Mouse (Mus musculus): Measurements from ENCODE around the gene Filip1l.

Gene Filip1l

DNA sequence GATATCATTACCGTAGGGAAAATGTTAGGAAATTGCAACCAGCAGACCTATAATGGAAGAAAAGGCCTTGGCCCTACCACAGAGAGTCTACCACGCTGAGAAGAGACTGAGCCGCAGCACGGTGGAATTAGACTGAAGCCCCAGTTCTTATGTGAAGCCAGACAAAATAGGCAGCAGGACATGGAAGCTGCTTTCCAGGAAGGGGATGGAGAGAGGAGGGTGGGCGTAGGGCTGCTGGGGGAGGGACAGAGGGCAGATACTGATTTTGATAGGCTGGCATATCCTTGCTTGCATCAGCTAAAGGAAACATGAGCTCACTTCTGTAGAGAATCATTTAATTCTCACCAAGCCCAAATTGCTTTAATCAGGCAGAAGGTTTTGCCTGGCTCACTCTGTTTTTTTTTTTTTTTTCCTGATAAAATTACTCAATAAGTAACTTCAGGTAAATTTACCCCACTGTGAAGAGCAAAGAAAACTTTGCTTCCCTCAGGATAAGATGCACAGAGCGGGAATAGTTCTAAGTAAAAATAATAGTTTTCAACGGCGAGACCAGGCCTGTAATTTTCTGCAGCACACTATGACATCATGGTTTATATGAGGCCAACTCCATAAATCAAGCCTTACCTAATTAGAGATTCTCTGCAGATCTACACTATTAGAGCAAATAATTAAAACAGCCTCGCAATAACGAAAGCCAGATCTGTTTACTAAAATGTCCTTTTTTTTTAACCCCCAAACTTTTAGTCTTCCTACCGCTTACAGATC lies 84.8 kb downstream of the Filip1l start:
- no peak for DNase-seq

DNA sequence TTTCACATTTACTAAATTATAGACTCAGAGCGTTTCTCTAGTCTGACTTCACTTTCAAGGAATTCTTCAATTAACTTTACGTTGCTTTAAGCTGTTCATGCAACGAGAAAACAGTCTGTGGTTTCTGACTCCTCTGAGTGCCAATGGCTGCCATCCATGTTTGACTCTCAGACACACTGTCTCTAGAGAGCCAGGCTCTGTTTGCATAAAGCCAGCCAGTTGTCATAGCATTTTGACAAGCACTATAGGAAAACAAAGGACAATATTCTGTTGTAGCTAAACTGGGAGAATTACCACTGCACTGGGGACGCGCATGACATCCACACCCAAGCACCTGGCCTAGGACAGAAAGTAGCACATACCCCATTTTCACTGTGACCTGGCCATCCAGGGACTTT lies 85.4 kb downstream of the Filip1l start:
- DNase-seq = no peak

DNA sequence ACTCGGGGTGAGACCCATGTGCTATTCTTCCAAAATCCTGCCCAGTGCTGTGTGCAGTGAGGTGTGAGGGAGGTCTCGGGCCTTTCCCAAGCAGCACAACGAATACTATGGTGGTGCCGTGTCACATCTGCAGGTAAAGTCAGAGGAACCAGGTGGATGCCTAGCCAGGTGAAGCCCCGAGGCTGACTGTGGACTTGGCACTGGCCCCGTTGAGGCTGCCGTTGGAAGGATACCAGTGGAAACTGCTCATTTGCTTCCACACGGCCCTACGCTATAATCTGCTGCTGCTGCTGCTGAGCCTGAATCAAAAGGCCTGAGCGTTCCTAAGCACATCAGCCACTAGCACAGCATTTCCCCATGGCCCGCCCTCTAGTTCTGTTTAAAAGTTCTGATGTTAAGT lies 86.3 kb downstream of the Filip1l start:
- peak in 1 of 2 experiments; percentile 8 for DNase-seq

DNA sequence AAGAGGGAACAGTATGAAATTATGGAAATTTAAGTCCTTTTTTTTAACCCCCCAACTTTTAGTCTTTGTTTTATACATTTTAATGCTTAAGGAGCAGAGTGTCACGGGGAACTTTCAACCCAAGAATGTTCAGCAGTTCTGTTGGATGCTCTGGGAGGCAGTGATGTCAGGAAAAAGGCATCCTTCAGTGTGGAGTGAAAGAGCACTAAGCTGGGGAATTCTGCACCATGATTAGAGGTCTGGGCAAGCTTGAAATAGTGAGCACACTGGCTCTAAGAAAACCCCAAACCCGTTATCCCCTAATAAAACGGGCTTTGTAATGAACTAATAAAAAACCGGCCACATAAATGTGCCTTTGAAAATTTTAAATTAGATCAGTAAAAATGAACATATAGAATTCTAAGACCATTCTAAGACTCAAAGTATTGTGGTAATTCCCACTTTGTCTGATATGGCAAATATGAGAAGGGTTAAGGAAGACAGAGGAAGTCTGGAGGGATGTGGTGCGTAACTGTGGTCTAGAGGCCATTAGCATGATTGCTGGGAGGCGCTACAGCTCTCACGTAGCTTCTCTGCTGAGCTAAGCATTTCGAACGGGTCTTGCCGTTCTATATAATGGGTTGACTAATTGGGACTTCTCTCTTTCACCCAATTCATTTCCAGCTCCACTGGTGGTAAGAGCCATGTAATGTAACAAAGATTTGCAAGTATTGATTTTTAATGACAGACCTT lies 88.0 kb downstream of the Filip1l start:
- DNase-seq = no peak

DNA sequence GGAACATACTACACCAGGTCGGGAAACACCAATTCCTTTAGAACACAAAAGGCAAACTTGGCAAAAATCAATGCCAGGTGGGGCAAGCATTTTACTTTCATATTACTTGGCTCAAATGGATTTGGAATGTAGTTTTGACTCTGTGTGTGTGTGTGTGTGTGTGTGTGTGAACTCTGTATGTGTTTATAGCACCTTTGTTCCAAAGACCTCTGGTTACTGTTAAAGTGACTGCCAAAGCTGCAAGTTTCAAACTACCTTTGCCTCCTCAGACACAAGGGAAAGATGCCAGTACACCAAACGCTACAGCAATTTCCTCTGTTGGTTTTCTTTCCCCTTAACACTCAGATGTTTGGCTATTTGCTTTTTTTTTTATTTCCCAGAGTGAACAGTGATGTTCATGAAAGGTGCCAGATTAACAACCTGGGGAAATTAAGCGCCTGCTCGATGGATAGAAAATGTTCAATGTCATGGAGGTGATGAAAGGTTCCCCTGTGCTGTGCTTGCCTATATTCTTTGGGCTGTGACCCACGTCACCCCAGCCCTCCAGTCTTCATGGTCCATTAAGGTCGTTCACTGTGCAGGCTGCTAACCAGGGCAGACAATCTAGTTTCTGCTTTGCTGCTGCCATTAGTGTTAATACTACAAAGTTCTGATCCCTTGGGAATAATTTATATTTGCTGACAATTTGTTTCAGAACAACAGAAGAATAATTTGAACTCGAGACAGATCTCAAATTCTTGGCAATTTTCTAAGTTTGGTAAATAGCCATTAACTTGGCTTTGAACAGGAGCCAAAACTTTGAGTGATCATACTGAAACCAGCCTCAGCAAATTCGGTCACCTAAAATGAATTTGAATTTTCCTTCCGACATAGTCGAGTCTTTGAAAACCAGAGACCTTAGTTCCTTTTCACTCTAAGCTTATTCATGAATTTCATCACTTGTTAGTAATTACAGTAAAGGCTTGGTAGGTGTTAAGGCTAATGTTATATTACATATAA lies 92.5 kb downstream of the Filip1l start:
- no peak for DNase-seq

DNA sequence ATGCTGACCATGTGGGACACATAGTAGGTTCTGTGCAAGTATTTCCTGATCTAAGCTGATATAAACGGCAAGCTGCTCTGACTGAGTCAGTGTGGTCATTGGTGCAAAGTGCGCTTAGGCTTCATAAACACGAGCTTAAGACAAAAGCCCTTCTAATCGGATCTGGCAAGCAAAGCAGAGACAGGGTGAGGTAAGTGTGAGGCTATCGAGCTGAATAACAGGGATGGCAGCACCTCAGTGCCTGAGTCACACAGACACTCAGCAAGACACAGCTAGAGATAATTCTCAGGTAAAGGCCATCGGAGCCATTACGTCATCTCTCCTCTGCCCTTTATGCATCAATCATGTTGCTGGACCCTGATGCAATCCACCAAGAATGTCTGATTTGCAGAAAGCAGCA lies 100.1 kb downstream of the Filip1l start:
- DNase-seq = no peak

DNA sequence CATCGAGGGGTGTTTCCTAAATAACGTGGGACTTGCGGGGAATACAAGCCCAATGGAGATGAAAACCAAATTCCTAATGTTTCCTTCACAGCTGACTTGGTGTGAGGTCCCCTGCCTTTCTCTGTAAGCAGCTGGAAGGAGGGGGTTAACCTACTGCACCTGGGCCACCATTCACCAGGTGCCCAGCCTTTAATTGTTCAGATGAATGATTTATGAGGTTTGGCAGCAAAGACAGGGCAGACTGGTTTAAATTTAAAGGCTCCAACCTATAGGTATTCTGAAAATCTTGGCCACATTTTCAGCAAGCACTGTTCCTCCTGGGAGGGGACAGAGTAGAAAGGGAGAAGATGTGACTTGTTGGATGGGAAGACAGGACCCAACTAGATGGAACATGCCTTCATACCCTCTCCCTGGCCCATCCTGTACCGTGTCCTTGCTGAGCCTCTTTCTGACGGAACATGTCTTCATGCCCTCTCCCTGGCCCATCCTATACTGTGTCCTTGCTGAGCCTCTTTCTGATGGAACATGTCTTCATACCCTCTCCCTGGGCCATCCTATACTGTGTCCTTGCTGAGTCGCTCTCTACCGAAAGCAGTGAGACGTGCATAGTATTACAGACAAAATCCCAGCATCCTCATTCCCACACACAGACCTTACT lies 101.3 kb downstream of the Filip1l start:
- DNase-seq = no peak

DNA sequence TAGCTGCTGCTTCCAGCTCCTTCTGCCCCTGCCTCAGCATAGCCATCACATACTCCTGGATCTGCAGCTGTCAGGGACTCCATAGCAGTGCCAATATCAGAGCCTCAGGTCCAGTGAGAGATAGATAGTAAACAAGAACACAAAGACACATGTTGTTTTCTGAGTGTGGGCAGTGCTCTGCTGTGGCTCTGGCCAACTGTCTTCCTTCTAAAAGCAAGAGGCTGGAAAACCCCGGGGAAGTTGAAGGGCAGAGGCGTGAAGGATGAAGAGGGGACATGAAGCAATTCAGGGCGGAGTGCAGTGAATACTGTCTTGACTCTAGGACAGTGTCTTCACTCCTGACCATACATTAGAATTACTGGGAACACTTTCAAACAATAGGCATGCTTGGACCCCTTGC lies 102.7 kb downstream of the Filip1l start:
- DNase-seq = no peak

DNA sequence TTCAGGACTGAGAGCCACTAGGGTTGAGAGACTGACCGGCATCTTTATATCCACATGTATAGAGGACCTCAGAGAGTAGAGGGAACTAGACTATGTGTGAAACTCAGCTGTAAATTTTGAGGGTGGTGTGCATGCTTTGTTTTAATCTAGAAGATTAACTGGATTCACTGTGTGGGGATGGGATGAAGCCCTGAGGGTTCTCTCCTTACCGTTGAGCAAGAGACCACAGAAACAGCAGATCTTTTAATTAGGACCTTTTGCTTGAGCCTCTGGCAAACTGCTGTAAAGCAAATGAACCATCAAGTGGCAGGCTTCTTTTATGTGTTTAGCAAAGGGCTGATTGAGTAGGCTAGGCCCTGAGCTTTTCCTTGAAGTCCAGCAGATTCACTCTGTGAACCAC lies 103.1 kb downstream of the Filip1l start:
- no peak for DNase-seq

DNA sequence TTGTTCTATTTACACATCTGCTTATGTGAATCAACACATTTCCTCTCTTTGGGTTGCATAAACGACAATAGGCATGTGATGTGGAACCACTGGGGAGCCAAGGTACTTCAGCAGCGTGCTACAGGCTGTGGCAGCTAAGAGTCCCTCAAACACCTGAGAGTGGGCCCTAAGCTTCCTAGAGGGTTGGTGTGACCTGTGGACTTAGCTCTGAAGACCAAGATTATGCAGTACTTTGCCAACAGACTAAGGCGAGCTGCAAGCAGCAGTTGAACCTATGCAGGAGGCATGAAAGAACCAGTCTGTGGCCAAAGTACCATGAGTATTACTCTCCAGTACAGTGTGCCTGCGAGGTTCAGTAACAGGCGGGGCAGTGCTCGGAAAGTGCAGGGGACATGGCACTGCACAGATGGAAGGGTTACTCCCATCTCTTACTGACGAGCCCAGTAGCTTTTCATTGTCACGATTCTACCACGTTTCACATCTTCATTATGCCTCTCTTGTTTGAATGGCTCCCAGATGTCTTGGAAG lies 112.6 kb downstream of the Filip1l start:
- DNase-seq = no peak

DNA sequence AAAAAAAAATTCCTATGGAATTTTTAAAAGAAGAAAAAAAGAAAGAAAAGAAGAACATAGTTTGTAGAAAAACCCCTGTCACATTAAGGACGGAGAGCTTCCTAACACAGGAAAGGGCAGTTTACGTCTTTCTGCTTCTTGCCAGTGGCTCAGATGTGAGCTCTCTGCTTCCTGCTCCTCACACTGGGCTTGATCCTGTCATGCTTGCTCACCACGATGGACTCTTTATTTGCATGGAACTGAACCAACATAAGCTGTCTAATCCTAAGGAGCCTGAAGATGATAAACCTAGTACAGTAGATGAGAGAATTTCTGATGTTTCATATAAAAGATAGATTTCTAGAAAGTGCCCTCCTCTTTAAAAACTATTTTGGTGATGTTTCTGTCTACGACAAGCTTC lies 116.4 kb downstream of the Filip1l start:
- no peak for DNase-seq

DNA sequence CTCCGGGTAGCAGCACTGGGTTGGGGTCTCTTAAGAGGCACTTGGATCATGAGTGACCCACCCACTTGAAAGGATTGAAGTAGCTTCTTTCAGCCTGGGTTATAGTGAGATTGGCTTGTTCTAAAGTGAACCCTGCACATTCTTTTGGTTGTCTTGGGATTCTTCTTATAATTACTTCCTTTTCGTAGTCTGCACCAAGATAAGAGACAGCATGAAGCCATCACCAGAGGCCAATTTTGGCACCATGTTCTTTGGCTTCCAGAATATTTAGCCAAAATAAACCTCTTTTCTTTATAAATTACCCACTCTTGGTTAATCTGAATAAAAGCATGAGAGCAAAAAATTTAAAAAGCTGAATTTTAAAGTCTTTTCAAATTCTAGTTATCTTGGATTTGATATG lies 117.0 kb downstream of the Filip1l start:
- DNase-seq = no peak

DNA sequence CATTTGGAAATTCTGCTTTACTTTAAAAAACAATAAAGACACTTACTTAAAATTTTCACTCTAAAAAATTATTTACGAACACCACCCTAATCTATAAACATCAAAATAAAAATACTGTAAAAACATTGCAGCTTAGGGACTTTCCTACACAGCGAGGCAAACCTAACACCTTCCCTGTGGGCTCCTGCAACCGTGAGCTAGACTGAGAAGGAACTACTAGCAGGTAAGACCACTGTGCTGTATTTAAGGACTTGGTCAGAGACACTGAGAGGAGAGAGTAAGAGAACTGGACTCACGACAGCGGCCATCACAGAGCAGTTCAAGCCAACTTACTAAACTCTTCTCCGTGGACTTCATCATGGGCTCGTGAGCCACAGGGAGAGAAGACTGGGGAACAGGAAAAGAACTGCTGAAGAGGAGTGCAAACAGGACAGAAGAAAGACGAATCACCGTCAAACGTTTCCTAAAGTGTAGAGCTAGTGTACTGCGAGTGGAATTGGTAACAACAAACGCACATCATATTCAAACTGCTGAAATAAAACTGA lies 117.5 kb downstream of the Filip1l start:
- DNase-seq = no peak

DNA sequence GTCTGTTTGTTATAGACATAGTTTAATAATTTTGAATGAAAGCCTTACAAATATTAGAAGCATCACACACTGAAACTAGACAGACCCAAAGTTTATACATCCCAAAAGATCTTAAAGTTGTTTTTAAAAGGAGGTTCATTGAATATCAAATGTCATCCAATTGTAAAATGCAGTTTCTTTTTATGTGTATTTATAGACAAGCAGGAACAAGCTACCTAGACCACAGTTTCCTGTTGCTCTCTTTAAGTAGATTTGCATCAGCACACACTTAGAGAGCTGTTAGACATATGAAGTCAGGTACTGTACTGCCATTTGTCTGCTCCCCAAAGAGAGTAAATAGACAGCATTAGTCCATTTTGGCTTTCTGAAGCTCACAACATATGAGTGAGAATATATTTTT lies 118.2 kb downstream of the Filip1l start:
- DNase-seq = no peak

DNA sequence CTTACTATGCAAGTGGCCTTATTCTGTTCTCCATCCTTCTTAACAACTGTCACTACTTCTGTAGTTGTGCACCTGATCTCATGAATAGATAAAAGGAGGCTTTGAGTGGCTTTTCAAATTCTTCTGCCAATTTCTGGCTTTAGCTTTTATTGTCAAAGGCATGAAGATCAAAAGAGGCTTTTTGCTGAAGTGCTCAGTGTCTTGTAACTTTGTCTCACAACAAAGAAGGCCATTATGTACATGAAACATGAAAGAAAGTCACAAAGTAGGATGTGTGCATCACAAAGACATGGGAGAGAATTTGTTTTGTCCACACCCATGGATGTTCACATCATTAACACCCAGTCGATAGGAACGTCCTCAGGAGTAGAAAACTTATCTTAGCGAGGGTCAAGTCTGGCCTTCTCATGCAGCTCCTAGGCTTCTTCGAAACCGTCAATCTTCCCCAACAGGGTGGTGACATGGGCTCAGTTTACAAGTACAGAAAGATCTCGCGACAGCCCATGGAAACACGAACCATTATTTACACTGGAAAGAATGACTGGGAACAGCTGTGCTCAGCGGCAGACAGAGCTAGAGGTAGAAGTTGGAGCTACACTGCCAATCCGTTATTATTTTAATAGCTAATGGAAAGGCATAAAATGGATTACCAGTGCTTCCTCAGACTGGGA lies 120.7 kb downstream of the Filip1l start:
- no peak for DNase-seq

DNA sequence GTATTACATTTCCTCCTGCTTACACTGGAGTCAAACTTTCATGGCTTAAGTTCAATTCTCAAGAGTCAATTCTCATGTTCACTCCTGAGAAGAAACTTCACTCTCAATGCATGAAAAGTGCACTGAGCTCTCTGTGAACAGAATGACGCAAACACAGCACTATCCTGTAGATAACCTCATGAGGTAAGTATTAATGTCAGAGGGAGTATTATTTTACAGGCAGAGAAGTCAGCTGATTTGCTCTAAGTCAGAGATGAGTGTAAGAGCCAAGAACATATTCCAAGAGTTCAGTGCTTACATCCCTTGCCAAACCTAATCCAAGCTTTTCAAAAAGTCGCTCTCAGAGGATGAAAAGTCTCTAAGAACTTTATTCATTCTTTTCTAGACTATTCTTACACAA lies 125.6 kb downstream of the Filip1l start:
- no peak for DNase-seq

DNA sequence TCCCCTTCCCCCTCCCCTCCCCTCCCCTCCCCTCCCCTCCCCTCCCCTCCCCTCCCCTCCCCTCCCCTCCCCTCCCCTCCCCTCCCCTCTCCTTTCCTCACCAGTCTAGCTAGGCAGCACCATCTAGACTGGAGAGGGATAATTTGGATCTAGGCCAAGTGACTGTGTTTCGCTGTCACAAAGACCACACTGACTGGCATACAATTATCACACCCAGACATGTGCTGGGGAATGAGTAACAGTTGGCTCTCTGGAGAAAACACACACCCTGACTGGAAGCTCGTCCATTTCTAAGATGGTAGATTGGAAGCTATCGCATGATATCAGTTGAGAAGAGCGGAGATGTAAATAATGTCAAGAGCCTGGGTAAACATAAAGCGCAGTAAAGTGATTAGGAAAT lies 126.9 kb downstream of the Filip1l start:
- DNase-seq = no peak

DNA sequence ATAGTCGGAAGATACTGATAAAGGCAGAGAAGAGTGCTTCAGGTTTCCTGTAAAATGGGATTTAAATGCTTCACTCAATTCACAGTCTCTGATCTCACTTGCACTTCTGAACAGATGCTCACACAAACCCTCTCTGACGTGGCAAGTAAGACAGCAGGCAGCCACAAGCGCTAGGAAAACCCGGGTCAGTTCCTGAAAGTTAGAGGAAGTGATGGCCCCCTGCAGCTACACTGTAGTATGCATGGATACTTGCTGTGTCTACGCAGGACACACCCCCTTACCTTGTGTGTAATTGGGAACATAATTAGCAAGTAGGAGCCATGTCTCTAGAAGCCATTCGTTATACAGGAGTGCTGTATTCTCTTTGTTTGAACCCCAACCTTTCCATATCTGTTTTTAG lies 129.4 kb downstream of the Filip1l start:
- no peak for DNase-seq

DNA sequence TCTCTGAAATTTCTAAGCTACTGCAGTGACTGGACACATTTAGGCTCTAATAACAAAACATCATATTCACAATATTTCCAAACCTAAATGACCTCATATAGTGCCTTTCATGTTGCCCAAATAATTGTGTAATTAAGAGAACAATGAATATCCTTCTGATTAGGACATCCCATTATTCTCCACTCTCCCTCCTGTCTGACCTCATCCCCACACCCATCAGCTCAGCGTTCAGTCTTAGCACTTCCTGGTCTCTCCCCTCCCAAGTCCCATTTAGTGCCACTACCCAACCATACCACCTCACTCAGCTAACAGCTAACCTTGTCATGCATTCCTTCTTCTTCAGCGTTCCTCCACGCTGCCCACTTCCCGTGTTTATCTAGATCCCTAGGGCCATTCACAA lies 130.0 kb downstream of the Filip1l start:
- no peak for DNase-seq

DNA sequence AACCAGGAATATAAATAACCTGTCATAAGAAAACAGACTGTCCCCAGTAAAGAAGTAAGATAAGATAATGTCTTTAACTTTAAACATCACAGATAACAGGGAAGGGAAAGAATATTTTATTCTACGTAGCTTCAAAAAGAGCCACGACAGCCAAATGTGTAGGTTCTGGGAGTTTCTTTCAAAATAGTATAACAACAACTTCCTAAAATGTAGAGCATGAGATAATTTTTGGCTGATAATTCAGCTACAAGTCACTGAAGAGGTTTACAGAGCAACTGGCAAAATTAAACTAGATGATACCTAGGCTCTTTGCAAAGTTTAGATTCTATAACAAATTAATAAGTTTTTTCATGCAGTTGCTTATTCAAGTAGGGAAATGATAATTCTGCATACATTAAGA lies 130.6 kb downstream of the Filip1l start:
- no peak for DNase-seq

DNA sequence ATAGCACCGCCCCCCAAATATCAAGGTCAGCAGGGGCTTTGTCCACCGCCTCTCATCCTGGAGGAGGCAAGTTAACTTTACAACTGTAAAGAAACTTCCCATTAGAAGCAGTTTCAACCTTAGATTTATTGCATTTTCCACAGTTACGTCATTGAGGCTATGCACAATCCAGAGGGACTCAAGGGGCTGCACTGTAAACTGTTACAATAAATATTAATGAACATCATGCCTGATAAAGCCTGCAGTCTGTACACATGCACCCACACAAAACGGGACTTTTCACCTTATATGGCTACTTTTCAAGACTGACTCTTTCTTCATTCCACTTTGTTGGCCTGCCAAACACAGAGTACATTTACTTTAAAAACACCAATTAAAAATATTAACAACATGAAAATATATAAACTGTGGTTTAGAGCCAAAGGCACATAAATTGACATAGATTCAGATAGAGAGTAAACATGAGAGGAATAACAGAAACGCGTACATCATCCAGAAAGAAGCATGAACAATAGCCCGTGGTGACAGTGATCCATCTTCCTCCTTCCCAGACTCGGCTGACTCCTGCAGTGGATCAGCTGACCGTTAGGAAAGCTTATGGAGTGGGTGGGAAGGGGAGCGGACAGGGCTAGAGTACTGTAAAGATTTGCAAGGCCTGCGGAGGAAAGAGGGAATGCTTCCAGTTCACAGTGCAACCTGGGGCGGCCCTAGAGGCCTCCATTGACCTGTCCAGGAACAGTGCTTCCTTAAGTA lies 131.3 kb downstream of the Filip1l start:
- no peak for DNase-seq
